Mouse (Mus musculus): ENCODE measurements around the gene Rcor3.

DNA sequence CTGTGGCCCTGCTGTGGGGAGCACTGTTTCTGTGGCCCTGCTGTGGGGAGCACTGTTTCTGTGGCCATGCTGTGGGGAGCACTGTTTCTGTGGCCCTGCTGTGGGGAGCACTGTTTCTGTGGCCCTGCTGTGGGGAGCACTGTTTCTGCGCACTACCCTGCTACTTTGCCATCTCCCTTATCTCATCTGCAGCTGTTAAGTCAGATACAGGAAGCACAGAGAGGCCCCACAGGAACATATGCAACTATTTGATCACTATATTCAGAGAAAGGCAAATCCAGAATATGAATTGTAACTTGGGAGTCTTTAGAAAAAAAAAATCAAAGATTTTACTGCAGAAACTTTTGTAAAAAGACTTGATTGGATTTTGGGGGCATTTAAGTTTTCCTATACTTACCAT is 22.5 kb downstream of the Rcor3 start:
- TF ChIP-seq POLR2A (IDR thresholded peaks at IDR 0.05; ENCODE audit: borderline replicate concordance, extremely low read depth, insufficient read depth, insufficient read length, poor library complexity, severe bottlenecking) (no peak), CTCF (IDR thresholded peaks at IDR 0.05; ENCODE audit: borderline replicate concordance, extremely low read depth, insufficient read depth, insufficient read length) (no peak)

Data from brain, embryonic 14.5 days (tissue).